Mouse (Mus musculus) ES-Bruce4 (cell line): ENCODE results near the gene Sar1b. TPM values are rescaled to one million over a fixed set of nuclear protein-coding genes. Genes with fewer than 3 reads are reported as not detected.
A peak's percentile ranks its signal among the peaks of the same experiment; 100 is the strongest.
"Not testable (repeated sequence)": the region's sequence is repeated elsewhere in the genome, so short reads cannot be mapped to it uniquely, and the experiment has no call there.

Source experiments
- H3K27ac ChIP-seq: 2 replicates; pipeline ENCODE4 v1.5.1; 2012; ENCODE audit warnings: low read length, inconsistent platforms; ENCODE audit not compliant: insufficient read depth
- H3K27me3 ChIP-seq: 2 replicates; pipeline ENCODE4 v1.6.1; 2012; ENCODE audit warnings: mild to moderate bottlenecking, low read length, inconsistent platforms; ENCODE audit not compliant: control insufficient read depth, poor library complexity, insufficient read depth, severe bottlenecking
- H3K36me3 ChIP-seq: 2 replicates; pipeline ENCODE4 v1.6.1; 2012; ENCODE audit warnings: inconsistent platforms, mild to moderate bottlenecking, low read length, moderate library complexity; ENCODE audit not compliant: control insufficient read depth, poor library complexity, insufficient read depth, severe bottlenecking
- H3K4me1 ChIP-seq: one replicate; pipeline ENCODE4 v1.8.1; 2011; ENCODE audit warnings: low read length; ENCODE audit not compliant: control insufficient read depth, insufficient read depth
- H3K4me3 ChIP-seq: 2 replicates; pipeline ENCODE4 v1.5.1; 2011; ENCODE audit warnings: low read depth, mild to moderate bottlenecking, low read length
- H3K9ac ChIP-seq: 2 replicates; pipeline ENCODE4 v1.6.1; 2012; ENCODE audit warnings: low read depth, mild to moderate bottlenecking, inconsistent platforms; ENCODE audit not compliant: poor library complexity, severe bottlenecking
- H3K9me3 ChIP-seq: replicated peaks from 2 replicates; pipeline ENCODE4 v1.6.1; 2012; ENCODE audit warnings: mild to moderate bottlenecking, low read length, inconsistent platforms; ENCODE audit not compliant: control insufficient read depth, poor library complexity, insufficient read depth, severe bottlenecking
- CTCF ChIP-seq: IDR thresholded peaks from one replicate; pipeline ENCODE4 v1.8.1; 2011; ENCODE audit warnings: low read depth, low read length
- EP300 ChIP-seq: IDR thresholded peaks from 2 replicates; pipeline ENCODE4 v1.6.1; 2011; ENCODE audit warnings: low read depth, low read length; ENCODE audit not compliant: insufficient read depth
- POLR2A ChIP-seq: IDR thresholded peaks from one replicate; pipeline ENCODE4 v1.8.1; 2011; ENCODE audit warnings: low read length; ENCODE audit not compliant: insufficient read depth
- polyA plus RNA-seq: library from polyadenylated mRNA; stranded (reverse); fragments of >200 nt; gene quantifications from 2 replicates; pipeline ENCODE4 v1.2.4, GENCODE M21; 2011; ENCODE audit warnings: low read depth; ENCODE audit not compliant: missing spikeins, insufficient read depth, insufficient read length

The Sar1b gene
- polyA plus RNA-seq, 1 experiment, result 39.5 TPM

- Histone ChIP-seq H3K4me1 (peaks cover 1% of the 10 kb centered on the region), H3K27ac (0 out of 2 replicates have a peak overlapping the region, but pooled peaks have one; percentile 64), H3K36me3 (peaks cover 6% of the 10 kb centered on the region; the same call in 1 of the 2 replicates), H3K9me3 (no peaks in the 10 kb centered on the region), H3K27me3 (no peaks in the 10 kb centered on the region), H3K9ac (no peak overlapping the region), H3K4me3 (no peak overlapping the region)
- TF ChIP-seq POLR2A, result no peak
- peak; percentile 89 for TF ChIP-seq CTCF
These were observed 22.4 kb downstream of the Sar1b start for GRCm38 (mm10) chr11:51785926-51786325.

GRCm38 (mm10) chr11:51789735-51790134 is 26.2 kb downstream of the Sar1b start:
- not testable (repeated sequence) for H3K9me3 ChIP-seq, H3K4me1 ChIP-seq, H3K27me3 ChIP-seq, H3K27ac ChIP-seq, H3K4me3 ChIP-seq, H3K9ac ChIP-seq, H3K36me3 ChIP-seq

- no peaks in the 10 kb centered on the region for H3K9me3 ChIP-seq
- peaks cover 3% of the 10 kb centered on the region; the same call in 1 of the 2 replicates for H3K36me3 ChIP-seq
- no peak overlapping the region for H3K4me3 ChIP-seq
- no peaks in the 10 kb centered on the region for H3K4me1 ChIP-seq
- no peaks in the 10 kb centered on the region for H3K27me3 ChIP-seq
- H3K27ac ChIP-seq, result no peak overlapping the region
- TF ChIP-seq POLR2A (no peak), EP300 (no peak)
- H3K9ac ChIP-seq, result no peak overlapping the region
These were observed 27.2 kb downstream of the Sar1b start for GRCm38 (mm10) chr11:51790662-51791061.

GRCm38 (mm10) chr11:51796272-51796671 is 32.8 kb downstream of the Sar1b start:
- Histone ChIP-seq H3K4me1 (no peaks in the 10 kb centered on the region), H3K27ac (no peak overlapping the region), H3K9ac (no peak overlapping the region), H3K4me3 (no peak overlapping the region), H3K9me3 (no peaks in the 10 kb centered on the region), H3K36me3 (peaks cover 2% of the 10 kb centered on the region; the same call in 1 of the 2 replicates), H3K27me3 (no peaks in the 10 kb centered on the region)
- TF ChIP-seq POLR2A (no peak), CTCF (no peak), EP300 (no peak)

GRCm38 (mm10) chr11:51800634-51801325 is 37.3 kb downstream of the Sar1b start:
- Histone ChIP-seq H3K4me3 (no peak overlapping the region), H3K27ac (no peak overlapping the region), H3K36me3 (no peaks in the 10 kb centered on the region), H3K9ac (no peak overlapping the region), H3K9me3 (no peaks in the 10 kb centered on the region), H3K27me3 (no peaks in the 10 kb centered on the region), H3K4me1 (no peaks in the 10 kb centered on the region)
- TF ChIP-seq CTCF (no peak), EP300 (no peak), POLR2A (no peak)

- Histone ChIP-seq H3K9me3 (no peaks in the 10 kb centered on the region), H3K36me3 (no peaks in the 10 kb centered on the region), H3K4me3 (peak overlapping the region; percentile 94), H3K27me3 (no peaks in the 10 kb centered on the region), H3K9ac (peak overlapping the region; percentile 69), H3K4me1 (no peaks in the 10 kb centered on the region), H3K27ac (peak overlapping the region; percentile 76)
- TF ChIP-seq POLR2A (peak; percentile 87), EP300 (no peak)
These were observed 41.9 kb downstream of the Sar1b start for GRCm38 (mm10) chr11:51805221-51805981.
